Mouse (Mus musculus) CH12F3 (cell line): ENCODE data around the gene Kiss1.
"Not testable (repeated sequence)": the region's sequence is repeated elsewhere in the genome, so short reads cannot be mapped to it uniquely, and the experiment has no call there.

ENCODE experiments used
- in situ Hi-C: fragments of 300-500 bp; cut with MboI; formaldehyde crosslinking; loops from 2 replicates; pipeline ENCODE4 v1.14.3; 2020; ENCODE audit warnings: low sequenced_read_pairs

Gene Kiss1

DNA sequence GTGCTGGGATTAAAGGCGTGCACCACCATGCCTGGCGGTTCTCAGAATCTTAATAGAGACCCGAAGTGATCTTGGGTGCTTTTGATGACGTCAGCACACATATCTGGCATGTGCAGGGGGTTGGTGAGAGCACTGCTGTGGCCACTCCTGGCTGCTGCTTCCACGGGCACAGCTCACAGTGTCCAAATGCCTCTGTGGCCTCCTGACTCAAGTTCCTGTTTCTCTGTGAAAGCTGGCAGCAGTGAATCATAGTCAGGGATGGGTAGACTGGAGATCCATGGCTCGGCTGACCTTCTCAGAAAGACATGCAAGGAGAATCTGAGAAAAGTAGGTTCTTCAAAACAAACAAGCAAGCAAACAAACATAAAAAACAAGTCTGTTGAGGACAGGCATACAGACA, 5.9 kb upstream of the Kiss1 start:
- in situ Hi-C loops, result loop anchor here (25.0 kb wide), 1 partner anchor 278 kb away; the partner anchor contains the start of genes Mdm4 and Pik3c2b

DNA sequence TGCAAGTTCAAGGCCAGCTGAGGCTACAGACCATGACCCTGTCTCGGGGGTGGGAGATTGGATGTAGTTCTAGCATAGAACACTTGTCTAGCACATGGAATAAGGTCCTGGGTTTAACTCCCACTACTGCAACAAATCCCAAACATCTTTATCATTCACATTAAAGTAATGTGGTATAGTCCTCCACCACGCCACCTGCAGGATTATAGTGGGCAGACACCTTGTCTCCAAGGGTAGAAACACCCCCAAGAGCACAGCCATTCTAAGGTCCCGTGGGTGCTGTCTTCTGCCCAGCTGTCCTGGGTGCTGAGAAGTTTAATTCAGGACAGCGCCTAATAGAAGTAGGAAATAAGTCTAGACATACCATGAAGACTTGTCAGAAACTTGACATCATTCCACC, 5.1 kb upstream of the Kiss1 start:
- in situ Hi-C loops, result loop anchor here (25.0 kb wide), 1 partner anchor 279 kb away; the partner anchor contains the start of genes Mdm4 and Pik3c2b

GRCm38 (mm10) chr1:133317149-133317548, 4.5 kb upstream of the Kiss1 start:
- in situ Hi-C loops, result loop anchor here (25.0 kb wide), 1 partner anchor 280 kb away; the partner anchor contains the start of genes Mdm4 and Pik3c2b

GRCm38 (mm10) chr1:133323333-133323732, 1.7 kb downstream of the Kiss1 start:
- in situ Hi-C loops, result loop anchor here (25.0 kb wide), 1 partner anchor 286 kb away; the partner anchor contains the start of genes Mdm4 and Pik3c2b

DNA sequence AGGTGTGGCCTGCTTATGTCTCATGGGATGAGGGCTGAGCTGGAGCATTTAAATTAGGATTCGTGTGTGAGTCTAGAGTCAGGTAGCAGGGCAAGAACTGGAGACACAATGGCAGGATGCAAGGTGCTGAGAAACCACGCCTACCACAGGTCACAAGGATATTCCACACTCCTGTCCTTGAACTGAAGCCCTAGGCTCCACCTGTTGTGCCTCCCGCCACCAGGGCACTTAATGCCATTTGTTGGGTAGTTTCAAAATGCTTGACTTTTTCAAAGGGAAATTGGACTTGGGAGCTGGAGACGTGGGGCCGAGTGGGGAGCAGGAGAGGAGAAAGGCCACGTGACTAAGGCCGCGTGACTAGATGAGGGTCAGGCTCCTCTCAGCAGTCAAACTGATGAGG, 4.3 kb downstream of the Kiss1 start:
- in situ Hi-C loops, result no loop called here

- in situ Hi-C loops, result no loop called here
Observed at GRCm38 (mm10) chr1:133327094-133327493, 5.4 kb downstream of the Kiss1 start.

- in situ Hi-C loops, result no loop called here
Observed at GRCm38 (mm10) chr1:133328299-133328795, 6.7 kb downstream of the Kiss1 start.

- in situ Hi-C loops, result no loop called here
Observed at GRCm38 (mm10) chr1:133328896-133329637, 7.4 kb downstream of the Kiss1 start.

GRCm38 (mm10) chr1:133329638-133329964, 7.9 kb downstream of the Kiss1 start:
- in situ Hi-C loops, result no loop called here

DNA sequence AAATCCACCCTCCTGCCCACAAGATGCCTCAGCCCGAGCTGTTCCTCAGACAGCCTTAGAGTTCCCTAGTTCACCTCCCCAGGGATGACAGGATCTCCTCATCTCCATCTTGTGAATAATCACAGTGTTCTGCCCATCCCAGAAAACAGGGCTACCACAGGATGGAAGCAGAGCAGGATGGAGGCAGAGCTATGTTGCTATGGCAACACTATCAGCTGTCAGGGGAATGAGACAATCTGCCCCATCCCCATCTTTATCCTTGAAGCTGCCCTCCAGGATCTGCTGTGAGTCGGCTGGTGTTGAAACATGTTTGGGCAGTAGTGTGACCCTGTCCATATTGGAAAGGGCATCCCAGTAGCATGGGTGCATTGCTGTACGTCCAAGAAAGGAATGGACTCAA, 9.5 kb downstream of the Kiss1 start:
- in situ Hi-C loops, result no loop called here

DNA sequence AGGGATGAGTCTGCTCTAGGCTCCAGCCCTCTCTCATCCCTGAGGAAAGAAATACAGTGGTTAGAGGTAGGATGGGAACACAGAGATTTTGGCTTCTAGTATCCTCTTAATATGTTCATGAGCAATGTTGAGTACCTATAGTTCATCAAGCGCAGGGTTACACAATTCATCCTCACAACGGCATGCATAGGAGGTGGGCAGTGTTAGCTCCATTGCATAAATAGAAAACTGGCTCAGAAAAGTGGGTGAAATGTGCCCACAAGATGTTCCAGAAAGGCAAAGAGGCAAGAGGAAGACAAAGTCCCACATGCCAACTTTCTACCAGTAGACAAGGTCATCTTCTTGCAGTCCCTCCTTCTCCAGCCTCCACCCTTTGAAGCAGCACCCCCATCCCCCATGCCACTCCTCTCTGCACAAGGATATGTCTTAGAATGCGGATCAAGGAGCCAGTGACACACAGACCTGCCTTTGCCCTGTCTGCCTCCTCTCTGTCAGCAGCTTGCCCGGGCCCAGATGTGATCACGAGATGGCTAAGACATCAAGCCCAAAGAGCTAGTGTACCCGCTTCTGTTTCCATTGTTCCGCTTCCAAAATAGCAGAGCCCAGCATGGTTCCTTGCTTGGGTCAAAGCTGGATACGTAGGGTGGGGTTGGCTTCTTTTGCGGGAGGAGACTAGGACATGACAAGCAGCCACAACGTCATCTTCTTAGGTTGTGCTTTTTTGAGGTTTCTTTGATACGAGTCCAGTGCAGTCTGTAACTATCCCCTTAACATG, 11.2 kb downstream of the Kiss1 start:
- in situ Hi-C loops, result no loop called here

DNA sequence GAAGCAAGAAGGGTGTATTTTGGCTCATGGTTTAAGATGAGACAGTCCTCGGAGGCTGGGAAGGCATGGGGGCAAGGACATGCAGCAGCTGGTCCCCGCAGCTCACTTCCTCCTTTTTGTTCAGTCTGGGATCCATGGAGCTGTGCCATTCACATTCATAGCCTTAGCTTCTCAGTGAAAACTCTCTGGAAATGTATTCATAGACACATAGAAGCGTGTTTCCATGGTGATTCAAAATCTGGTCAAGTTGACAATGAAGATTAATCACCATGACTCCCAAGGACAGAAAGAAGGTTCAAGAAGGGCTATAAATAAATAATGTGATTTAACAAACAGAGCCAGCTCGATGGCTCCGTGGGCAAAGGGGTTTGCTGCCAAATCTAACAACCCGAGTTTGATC, 12.3 kb downstream of the Kiss1 start:
- in situ Hi-C loops, result no loop called here

- in situ Hi-C loops, result not testable (repeated sequence)
Observed at GRCm38 (mm10) chr1:133340403-133340802, 18.7 kb downstream of the Kiss1 start.

DNA sequence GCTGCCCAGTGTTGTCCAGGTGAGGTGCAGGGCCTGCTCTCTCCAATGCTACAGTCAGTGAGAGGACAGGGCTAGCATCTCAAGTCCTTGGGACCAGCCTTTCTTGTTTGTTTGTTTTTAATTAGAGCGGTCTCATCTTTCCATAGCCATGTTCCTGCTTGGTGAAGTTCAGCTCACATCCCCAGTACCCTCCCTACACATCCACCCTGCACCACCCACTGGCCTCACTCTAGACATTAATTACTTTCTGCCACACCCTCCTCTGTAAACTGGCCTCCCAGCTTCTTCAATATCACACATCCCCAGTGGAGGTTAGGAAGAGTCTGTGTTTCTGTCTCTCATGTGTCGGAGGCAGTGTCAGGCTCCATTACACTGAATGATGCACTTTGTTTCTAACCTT, 22.7 kb downstream of the Kiss1 start:
- in situ Hi-C loops, result no loop called here

DNA sequence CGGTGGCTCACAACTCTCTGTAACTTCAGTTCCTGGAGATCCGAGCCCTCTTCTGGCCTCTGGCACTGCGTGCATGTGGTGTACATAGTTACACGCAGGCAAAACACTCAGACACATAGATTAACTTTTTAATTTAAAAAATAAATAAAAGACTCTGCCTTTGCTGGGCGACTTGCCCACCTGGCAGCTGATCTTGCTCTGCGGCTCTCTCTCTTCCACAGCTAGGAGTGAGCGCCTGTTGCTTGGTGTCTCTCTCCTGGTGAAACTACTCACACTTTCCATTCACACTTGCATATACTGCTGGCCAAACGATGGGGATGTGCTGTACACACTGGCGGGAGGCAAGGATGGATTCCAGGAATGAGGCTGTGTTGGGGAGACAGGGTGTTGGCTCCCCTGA, 24.9 kb downstream of the Kiss1 start:
- in situ Hi-C loops, result no loop called here

DNA sequence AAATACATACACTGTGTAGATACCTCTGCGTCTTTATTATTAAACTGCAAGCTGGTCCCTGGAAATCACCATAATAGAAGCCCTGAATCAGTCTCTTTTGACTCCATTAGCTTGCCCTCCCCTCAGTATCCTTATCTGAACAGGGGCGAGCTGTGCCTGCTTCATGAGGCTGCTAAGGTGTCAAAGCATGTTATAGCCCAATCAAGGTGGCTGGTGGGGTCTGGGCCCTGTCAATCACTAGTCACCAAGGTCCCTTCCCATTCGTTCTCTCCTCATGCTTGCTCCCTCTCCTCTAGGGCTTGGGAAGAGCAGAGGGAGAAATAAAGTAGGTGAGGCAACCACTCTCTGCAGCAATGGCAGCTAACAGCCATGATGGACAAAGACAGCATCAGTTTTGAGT, 25.6 kb downstream of the Kiss1 start:
- in situ Hi-C loops, result no loop called here

GRCm38 (mm10) chr1:133347693-133348520, 26.2 kb downstream of the Kiss1 start:
- in situ Hi-C loops, result no loop called here

GRCm38 (mm10) chr1:133350210-133350609, 28.5 kb downstream of the Kiss1 start, which contains the start of gene Ren1:
TSS of gene Ren1 (plus strand) at chr1:133350510.
- in situ Hi-C loops, result no loop called here

DNA sequence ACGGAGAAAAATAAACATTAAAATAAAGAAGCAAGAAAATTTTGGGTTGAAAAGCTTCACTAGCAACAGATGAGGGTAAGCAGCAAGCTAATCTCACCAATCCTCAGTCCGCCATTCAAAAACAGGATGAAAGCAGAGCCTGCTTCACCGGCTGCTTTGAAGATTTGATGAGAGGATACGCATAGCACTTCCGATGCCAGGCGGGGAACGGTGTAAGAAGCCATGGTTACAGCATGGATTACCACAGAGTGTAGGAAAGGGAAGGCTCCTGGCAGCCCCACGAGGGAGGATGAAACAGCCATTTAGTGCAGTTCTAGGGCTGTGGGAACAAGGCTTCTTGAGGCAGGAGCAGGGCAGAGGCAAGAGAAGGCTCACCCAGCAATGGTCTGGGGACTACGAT, 30.1 kb downstream of the Kiss1 start:
- in situ Hi-C loops, result no loop called here

DNA sequence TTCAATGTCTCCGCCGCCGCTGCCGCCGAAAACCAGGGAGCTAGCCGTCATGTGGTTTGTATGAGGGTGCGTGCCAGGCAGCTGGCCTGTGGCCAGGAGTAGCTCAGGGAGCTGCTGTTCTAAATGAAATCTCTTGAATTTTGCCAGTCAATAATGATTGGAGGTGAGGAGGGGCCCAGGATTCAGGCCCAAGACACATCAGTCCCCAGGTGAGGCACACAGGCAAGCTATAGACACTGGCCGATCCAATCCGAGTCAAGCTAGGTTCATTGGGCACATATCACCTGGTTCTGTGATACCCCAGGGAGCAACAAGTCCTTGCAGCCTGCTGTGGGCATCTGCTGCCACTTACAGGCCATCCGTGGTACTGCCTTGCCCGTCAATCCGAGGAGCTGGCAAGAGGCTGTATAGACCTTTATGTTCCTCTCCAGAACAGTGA, 31.7 kb downstream of the Kiss1 start:
- in situ Hi-C loops, result no loop called here

GRCm38 (mm10) chr1:133355469-133355868, 33.8 kb downstream of the Kiss1 start:
- in situ Hi-C loops, result no loop called here
